Mouse (Mus musculus) lung, adult 2 months (tissue): Measurements from ENCODE around the gene Rnf5.

Experiments used
- CTCF ChIP-seq: fragments of 200-500 bp; IDR thresholded peaks from 2 replicates; pipeline ENCODE4 v1.5.1; 2011; ENCODE audit warnings: mild to moderate bottlenecking, low read length, control low read depth; ENCODE audit not compliant: insufficient read depth
- POLR2A ChIP-seq: fragments of 200-500 bp; IDR thresholded peaks from 2 replicates; pipeline ENCODE4 v1.6.1; 2011; ENCODE audit warnings: low read depth, mild to moderate bottlenecking, control low read depth, low read length, borderline replicate concordance; ENCODE audit errors: extremely low read depth

DNA sequence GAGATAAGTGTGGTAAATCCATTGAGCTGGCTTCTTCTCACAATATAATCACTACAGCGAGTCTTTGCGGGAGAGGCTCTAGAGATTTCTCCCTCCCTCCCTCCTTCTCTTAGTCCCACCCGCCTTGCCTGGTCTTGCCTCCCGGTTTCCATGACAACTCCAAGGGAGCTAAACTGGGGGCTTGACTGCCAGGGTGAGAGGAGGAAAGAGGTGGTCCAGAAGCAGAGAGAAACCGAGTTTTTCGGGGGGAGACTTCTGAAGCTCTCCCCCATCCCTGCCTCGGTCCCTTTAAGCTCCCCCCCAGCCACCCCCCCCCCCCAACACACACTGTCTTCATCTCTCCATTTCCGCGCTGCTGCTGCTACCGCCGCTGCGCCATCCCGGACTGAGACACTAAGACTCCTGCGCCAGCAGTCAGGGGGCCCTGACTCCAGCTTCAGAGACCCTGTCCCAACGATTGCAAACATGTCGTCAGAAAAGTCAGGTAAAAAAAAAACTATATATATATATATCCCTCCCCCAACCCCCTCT, 25.8 kb upstream of the Rnf5 start, which contains the start of gene Prrt1:
- TF ChIP-seq CTCF (no peak), POLR2A (peak; percentile 28; the same call in 1 of the 2 replicates)
